Mouse (Mus musculus) embryonic facial prominence, embryonic 11.5 days (tissue): ENCODE results near the gene P2rx1. TPM values are rescaled to one million over a fixed set of nuclear protein-coding genes. Genes with fewer than 3 reads are reported as not detected.

Experiments
- ATAC-seq: fragments of 200-750 bp; cut with Nextera tagmentation; replicated peaks from 2 replicates; pipeline ENCODE4 v1.8.0; 2017; ENCODE audit warnings: low read depth; ENCODE audit not compliant: insufficient number of reproducible peaks, low FRiP score, low TSS enrichment
- DNase-seq: peaks from one replicate; pipeline ENCODE4 v3.0.0-alpha.2; 2015; ENCODE audit warnings: low spot score
- H3K27ac ChIP-seq: fragments of 300-500 bp; sonication (generic); replicated peaks from 2 replicates; pipeline ENCODE4 v1.5.1; 2014; ENCODE audit warnings: mild to moderate bottlenecking, low read depth, low read length, control low read depth
- H3K27me3 ChIP-seq: fragments of 300-500 bp; sonication (generic); 2 replicates; pipeline ENCODE4 v1.6.1; 2014; ENCODE audit warnings: mild to moderate bottlenecking, low read length, moderate library complexity, mixed read lengths; ENCODE audit not compliant: control insufficient read depth, insufficient read depth
- H3K36me3 ChIP-seq: fragments of 300-500 bp; sonication (generic); replicated peaks from 2 replicates; pipeline ENCODE4 v1.6.1; 2014; ENCODE audit warnings: low read depth, mild to moderate bottlenecking, low read length, moderate library complexity, mixed read lengths; ENCODE audit not compliant: control insufficient read depth, insufficient read depth
- H3K4me1 ChIP-seq: fragments of 300-500 bp; sonication (generic); 2 replicates; pipeline ENCODE4 v1.6.1; 2014; ENCODE audit warnings: low read length, mixed read lengths; ENCODE audit not compliant: control insufficient read depth, insufficient read depth
- H3K4me2 ChIP-seq: fragments of 300-500 bp; sonication (generic); 2 replicates; pipeline ENCODE4 v1.6.1; 2014; ENCODE audit warnings: low read depth, mild to moderate bottlenecking, control low read depth, low read length, moderate library complexity
- H3K4me3 ChIP-seq: fragments of 300-500 bp; sonication (generic); 2 replicates; pipeline ENCODE4 v1.5.1; 2014; ENCODE audit warnings: low read depth, low read length, control low read depth
- H3K9ac ChIP-seq: fragments of 300-500 bp; sonication (generic); replicated peaks from 2 replicates; pipeline ENCODE4 v1.6.1; 2014; ENCODE audit warnings: mild to moderate bottlenecking, control low read depth, low read length
- H3K9me3 ChIP-seq: fragments of 300-500 bp; sonication (generic); replicated peaks from 2 replicates; pipeline ENCODE4 v1.6.1; 2016; ENCODE audit warnings: mild to moderate bottlenecking, low read length, inconsistent platforms, mixed read lengths; ENCODE audit not compliant: control insufficient read depth
- WGBS: fragments of 180-500 bp; shearing (Covaris S2); extraction: QIAGEN DNeasy Blood & Tissue Kit; methylation state at CpG from one replicate; pipeline ENCODE4 v1.1.7; 2014; 5-methylcytosine and 5-hydroxymethylcytosine counted together
- polyA plus RNA-seq: library from polyadenylated mRNA; unstranded; fragments of >200 nt; fragmentation: Nextera tagmentation; extraction: Ambion mirVana; gene quantifications from 2 replicates; pipeline ENCODE4 v1.2.1, GENCODE M21; 2014

Gene P2rx1
- polyA plus RNA-seq, 1 experiment from 2014 or later, result 1.2 TPM

- no peak overlapping the region for H3K27ac ChIP-seq
- no peaks in the 10 kb centered on the region for H3K9me3 ChIP-seq
- H3K27me3 ChIP-seq, result no peaks in the 10 kb centered on the region; the same call in 1 of the 2 replicates
- DNase-seq (peak; percentile 73), ATAC-seq (no peak)
- H3K4me1 ChIP-seq, result no peaks in the 10 kb centered on the region
- no peak overlapping the region for H3K9ac ChIP-seq
- no peak overlapping the region for H3K4me3 ChIP-seq
- H3K36me3 ChIP-seq, result no peaks in the 10 kb centered on the region
- WGBS, result 64% methylated on average over 11 of the region's 11 CpGs
- H3K4me2 ChIP-seq, result no peak overlapping the region
These were observed 9.0 kb downstream of the P2rx1 start for GRCm38 (mm10) chr11:73007698-73008481.

- no peak overlapping the region for H3K4me3 ChIP-seq
- 71% methylated on average over 2 of the region's 2 CpGs for WGBS
- ATAC-seq, result no peak
These were observed 9.9 kb downstream of the P2rx1 start for GRCm38 (mm10) chr11:73008826-73009225.

GRCm38 (mm10) chr11:73009531-73010274 lies 10.8 kb downstream of the P2rx1 start:
- H3K4me1 ChIP-seq, result no peaks in the 10 kb centered on the region
- no peaks in the 10 kb centered on the region for H3K9me3 ChIP-seq
- no peak overlapping the region for H3K27ac ChIP-seq
- DNase-seq, result no peak
- no peak overlapping the region for H3K4me3 ChIP-seq
- no peak overlapping the region for H3K9ac ChIP-seq
- no peaks in the 10 kb centered on the region for H3K36me3 ChIP-seq
- H3K4me2 ChIP-seq, result no peak overlapping the region
- no peak for ATAC-seq
- no peaks in the 10 kb centered on the region; the same call in 1 of the 2 replicates for H3K27me3 ChIP-seq
- WGBS, result 54% methylated on average over 13 of the region's 13 CpGs

More at GRCm38 (mm10) chr11:73008826-73009225, 9.9 kb downstream of the P2rx1 start:
- no peak overlapping the region for H3K9ac ChIP-seq
- no peaks in the 10 kb centered on the region for H3K4me1 ChIP-seq
- H3K27ac ChIP-seq, result no peak overlapping the region
- H3K4me2 ChIP-seq, result no peak overlapping the region
- H3K27me3 ChIP-seq, result no peaks in the 10 kb centered on the region; the same call in 1 of the 2 replicates
- H3K9me3 ChIP-seq, result no peaks in the 10 kb centered on the region
- H3K36me3 ChIP-seq, result no peaks in the 10 kb centered on the region
- DNase-seq, result no peak

- DNase-seq (no peak), ATAC-seq (no peak)
- Histone ChIP-seq H3K27me3 (no peaks in the 10 kb centered on the region; the same call in 1 of the 2 replicates), H3K4me3 (no peak overlapping the region), H3K9ac (no peak overlapping the region), H3K27ac (no peak overlapping the region), H3K4me1 (no peaks in the 10 kb centered on the region), H3K9me3 (no peaks in the 10 kb centered on the region), H3K4me2 (no peak overlapping the region), H3K36me3 (no peaks in the 10 kb centered on the region)
- 74% methylated on average over 5 of the region's 5 CpGs for WGBS
These were observed 15.1 kb downstream of the P2rx1 start for GRCm38 (mm10) chr11:73013981-73014380.

- H3K9me3 ChIP-seq, result no peaks in the 10 kb centered on the region
- H3K4me1 ChIP-seq, result no peaks in the 10 kb centered on the region
- no peak overlapping the region for H3K4me3 ChIP-seq
- H3K9ac ChIP-seq, result no peak overlapping the region
- peaks cover 6% of the 10 kb centered on the region for H3K27me3 ChIP-seq
- no peak overlapping the region for H3K4me2 ChIP-seq
- H3K36me3 ChIP-seq, result no peaks in the 10 kb centered on the region
- DNase-seq, result no peak
- ATAC-seq, result no peak
- 84% methylated on average over 4 of the region's 4 CpGs for WGBS
- no peak overlapping the region for H3K27ac ChIP-seq
These were observed 16.0 kb downstream of the P2rx1 start for GRCm38 (mm10) chr11:73014831-73015344.

- Histone ChIP-seq H3K4me2 (no peak overlapping the region), H3K9me3 (no peaks in the 10 kb centered on the region), H3K36me3 (no peaks in the 10 kb centered on the region), H3K9ac (no peak overlapping the region), H3K27ac (no peak overlapping the region), H3K27me3 (peaks cover 12% of the 10 kb centered on the region), H3K4me3 (no peak overlapping the region), H3K4me1 (no peaks in the 10 kb centered on the region)
- no peak for DNase-seq
- WGBS, result 77% methylated on average over 5 of the region's 5 CpGs
- no peak for ATAC-seq
These were observed 16.6 kb downstream of the P2rx1 start for GRCm38 (mm10) chr11:73015391-73016102.

GRCm38 (mm10) chr11:73016103-73016420 lies 17.2 kb downstream of the P2rx1 start:
- Histone ChIP-seq H3K27ac (no peak overlapping the region), H3K4me2 (no peak overlapping the region), H3K4me3 (no peak overlapping the region), H3K9me3 (no peaks in the 10 kb centered on the region), H3K9ac (no peak overlapping the region), H3K27me3 (peaks cover 12% of the 10 kb centered on the region), H3K4me1 (no peaks in the 10 kb centered on the region), H3K36me3 (no peaks in the 10 kb centered on the region)
- no peak for ATAC-seq
- no peak for DNase-seq
- WGBS, result 71% methylated on average over 6 of the region's 6 CpGs
